Mouse (Mus musculus): ENCODE measurements around the gene Mansc4.

DNA sequence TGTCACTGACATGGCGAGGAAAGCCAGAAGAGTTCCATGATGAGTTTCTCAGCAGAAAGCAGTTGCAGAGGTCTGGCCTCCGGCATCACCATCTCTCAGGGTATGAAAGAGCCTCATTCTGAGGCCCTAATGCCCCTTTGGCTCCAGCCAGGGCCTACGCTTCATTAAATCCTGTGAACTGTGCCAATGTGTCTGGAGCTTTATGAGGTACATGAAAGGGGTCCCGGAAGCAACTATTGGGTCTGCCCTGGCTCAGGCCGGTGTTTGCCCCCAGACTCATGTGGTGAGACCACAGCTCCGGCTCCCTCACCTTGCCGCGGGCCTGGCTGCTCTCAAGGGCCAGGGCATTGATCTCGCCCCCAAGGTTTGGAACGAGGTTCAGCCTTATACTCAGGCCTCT is 40.4 kb upstream of the Mansc4 start:
- no peak for TF ChIP-seq CTCF (IDR thresholded peaks at IDR 0.05; ENCODE audit: borderline replicate concordance, extremely low read depth, insufficient read depth, insufficient read length)
- TF ChIP-seq POLR2A (IDR thresholded peaks at IDR 0.05; ENCODE audit: borderline replicate concordance, extremely low read depth, insufficient read depth, insufficient read length, poor library complexity, severe bottlenecking) = no peak

Data from brain, embryonic 14.5 days (tissue).